Mouse (Mus musculus) thymus, postnatal 36 days (tissue): ENCODE measurements around the gene Tmem214.

ENCODE experiments used
- DNase-seq, 2 experiments: peaks; one replicate each; pipeline ENCODE4 v3.0.0; 2022; ENCODE audit warnings: mixed read lengths in 2 of 2

Tmem214 gene

DNA sequence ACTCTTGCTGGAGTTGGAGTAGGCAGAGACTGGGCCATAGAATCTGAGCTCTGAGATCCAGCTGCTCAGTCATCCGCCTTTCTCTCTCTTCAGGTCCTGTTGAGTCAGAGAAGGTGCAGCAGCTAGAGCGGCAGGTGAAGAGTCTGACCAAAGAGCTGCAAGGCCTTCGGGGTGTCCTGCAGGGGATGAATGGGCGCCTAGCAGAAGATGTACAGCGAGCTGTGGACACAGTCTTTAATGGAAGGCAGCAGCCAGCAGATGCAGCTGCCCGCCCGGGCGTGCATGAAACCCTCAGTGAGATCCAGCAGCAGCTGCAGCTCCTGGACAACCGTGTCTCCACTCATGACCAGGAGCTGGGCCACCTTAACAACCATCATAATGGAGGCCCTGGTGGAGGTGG is 49.0 kb downstream of the Tmem214 start:
- no peak for DNase-seq

DNA sequence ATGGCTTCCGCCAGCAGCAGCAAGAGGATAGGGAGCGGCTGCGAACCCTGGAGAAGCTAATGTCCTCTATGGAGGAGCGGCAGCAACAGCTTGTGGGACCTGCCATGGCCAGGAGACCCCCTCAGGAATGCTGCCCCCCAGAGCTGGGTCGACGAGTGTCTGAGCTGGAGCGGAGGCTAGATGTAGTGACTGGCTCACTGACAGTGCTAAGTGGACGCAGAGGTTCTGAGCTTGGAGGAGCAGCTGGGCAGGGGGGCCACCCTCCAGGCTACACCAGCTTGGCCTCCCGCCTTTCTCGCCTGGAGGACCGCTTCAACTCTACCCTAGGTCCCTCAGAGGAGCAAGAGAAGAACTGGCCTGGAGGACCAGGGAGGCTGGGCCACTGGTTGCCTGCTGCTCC is 49.5 kb downstream of the Tmem214 start:
- DNase-seq = no peak

DNA sequence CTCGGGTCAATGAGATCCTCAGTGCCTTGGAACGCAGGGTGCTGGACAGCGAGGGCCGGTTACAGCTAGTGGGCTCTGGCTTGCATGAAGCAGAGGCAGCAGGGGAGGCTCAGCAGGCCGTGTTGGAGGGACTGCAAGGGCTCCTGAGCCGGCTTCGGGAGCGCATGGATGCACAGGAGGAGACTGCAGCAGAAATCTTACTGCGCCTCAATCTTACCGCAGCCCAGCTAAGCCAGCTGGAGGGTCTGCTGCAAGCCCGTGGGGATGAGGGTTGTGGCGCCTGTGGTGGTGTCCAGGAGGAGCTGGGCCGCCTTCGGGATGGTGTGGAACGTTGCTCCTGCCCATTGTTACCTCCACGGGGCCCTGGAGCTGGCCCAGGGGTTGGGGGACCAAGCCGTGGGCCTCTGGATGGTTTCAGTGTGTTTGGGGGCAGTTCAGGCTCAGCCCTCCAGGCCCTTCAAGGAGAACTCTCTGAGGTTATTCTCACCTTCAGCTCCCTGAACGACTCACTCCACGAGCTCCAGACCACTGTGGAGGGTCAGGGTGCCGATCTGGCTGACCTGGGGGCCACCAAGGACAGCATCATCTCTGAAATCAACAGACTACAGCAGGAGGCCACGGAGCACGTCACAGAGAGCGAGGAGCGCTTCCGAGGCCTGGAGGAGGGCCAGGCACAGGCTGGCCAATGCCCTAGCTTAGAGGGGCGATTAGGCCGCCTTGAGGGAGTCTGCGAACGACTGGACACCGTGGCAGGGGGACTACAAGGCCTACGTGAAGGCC is 50.3 kb downstream of the Tmem214 start:
- no peak for DNase-seq

DNA sequence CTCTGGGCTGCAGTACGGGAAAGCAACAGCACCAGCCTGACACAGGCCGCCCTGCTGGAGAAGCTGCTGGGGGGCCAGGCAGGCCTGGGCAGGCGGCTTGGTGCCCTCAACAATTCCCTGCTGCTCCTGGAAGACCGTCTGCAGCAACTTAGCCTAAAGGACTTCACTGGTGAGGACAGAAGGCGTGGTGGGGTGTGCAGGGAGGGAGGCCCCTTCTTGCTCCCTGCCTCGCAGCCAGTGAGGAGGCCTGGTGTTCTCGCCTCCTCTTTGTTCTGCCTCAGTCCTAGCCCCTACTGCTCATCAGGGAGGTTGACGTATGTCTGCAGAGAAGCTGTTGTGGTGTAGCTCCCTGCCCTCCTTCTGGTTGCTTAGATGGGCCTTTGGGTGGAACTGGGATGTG is 50.9 kb downstream of the Tmem214 start:
- no peak for DNase-seq

DNA sequence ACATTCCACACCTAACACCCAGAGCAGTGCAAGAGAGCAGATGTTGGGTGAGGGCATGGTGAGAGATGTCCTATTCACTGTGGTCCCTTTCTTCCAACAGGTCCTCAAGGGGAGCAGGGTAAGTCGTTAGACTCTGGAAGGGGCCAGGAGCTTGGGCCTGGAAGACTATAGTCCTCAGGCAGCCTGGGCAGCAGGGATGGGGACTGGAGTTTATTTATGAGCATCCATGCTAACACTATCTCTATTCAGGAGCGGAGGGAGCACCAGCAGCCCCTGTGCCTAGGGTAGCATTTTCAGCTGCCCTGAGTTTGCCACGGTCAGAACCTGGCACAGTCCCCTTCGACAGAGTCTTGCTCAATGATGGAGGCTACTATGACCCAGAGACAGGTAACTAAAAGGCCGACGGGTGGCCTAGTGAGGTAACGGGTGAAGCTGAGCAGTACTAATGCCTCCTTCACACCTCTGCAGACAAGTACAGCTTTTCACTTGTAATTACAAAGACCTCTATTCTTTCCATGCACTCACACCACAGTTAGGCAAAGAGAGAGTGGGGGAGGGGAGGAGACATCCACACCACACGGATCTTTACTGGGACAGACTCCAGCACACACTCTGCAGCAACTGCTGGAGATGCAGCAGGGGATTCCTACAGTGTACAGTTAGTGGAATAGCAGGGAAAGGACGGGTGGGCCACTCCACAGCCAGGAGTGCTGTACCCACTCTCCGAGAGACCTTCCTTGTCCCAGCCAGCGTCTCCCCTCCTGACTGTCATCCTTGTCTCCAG is 52.2 kb downstream of the Tmem214 start:
- DNase-seq = no peak

DNA sequence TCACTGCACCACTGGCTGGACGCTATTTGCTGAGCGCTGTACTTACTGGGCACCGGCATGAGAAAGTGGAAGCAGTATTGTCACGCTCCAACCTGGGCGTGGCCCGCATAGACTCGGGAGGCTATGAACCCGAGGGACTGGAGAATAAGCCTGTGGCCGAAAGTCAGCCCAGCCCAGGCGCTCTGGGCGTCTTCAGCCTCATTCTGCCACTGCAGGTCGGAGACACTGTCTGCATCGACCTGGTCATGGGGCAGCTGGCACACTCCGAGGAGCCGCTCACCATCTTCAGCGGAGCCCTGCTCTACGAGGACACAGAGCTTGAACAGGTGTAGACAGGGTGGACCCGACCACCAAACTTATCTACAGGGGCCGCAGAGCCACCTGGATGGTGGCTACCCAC is 52.8 kb downstream of the Tmem214 start:
- peak in 1 of 2 experiments; percentile 42 for DNase-seq

DNA sequence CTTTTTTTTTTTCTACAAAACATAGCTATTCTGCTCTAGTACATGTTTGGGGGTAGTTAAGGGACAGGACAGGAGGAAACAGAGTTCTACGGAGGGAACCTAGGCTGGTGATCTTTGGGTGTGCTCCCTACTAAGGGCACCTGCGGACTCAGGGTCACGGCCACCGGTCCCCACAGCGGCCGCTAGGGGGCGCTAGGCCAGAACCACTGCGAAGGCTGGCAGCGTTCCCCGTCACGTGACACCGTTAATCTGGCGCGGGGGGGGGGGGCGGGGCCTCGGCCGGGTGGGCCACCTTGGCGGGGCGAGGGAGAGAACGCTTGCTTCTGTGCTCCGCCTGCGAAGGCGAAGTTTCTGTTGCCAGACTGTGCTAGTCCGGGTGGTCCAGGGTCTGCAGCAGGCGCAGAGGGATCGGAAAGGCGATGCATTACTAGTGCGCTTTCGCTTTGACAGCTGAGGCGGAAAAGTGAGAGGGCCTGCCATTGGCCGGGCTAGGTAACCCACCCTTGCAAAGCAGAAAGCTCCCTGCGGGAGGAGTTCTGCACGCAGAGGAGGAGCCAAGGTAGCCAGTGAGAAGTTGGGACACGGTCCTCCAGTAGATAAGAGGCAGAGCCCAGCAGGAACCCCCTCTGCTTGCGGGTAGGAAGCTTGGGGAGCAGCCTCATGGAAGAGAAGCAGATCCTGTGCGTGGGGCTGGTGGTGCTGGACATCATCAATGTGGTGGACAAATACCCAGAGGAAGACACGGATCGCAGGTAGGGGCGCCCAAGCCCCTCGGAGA is 53.6 kb downstream of the Tmem214 start, which contains the start of gene Khk:
TSS of gene Khk (plus strand) at position 176 of the 778 bp plus-strand sequence.
- peak; percentile 90 to 93 for DNase-seq

DNA sequence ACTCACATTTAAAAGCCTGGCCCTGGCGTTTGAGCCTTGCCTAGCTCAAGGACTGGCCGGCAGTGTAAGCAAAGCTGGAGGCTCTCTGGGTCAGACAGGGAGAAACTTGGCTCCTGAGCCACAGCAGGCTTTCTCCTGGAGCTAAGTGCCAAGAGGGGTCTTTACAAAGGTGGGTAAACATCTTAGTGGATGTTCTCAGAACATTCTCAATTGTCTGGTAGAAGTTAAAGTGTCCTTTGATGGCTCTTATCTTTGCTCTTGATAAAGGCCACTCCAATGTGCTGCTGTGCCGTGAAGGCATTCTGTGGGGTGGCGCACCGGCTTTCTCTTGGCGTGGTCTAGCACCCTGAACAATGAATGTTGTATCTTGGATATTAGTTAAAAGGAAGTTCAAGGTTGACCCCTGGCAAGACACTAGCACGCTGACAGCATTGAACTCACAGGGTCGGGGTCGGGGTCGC is 54.8 kb downstream of the Tmem214 start:
- no peak for DNase-seq

DNA sequence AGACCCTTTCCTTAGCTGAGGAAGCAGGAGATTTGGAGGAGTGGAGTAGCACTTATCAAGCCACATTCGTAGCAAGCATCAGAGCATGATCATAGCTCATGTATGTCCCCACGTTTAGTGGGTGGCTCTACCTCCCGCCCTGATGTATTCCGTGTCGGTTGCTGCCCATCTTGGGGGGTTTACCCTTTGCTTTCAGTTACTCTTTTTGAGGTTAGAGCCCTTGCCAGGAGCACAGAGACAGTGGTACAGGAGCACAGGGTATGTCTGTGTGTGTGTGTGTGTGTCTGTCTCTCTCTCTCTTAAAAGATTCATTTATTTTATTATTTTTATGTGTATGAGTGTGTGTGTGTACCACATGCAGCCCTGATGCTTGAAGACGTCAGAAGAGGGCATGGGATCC is 55.3 kb downstream of the Tmem214 start:
- DNase-seq = no peak

DNA sequence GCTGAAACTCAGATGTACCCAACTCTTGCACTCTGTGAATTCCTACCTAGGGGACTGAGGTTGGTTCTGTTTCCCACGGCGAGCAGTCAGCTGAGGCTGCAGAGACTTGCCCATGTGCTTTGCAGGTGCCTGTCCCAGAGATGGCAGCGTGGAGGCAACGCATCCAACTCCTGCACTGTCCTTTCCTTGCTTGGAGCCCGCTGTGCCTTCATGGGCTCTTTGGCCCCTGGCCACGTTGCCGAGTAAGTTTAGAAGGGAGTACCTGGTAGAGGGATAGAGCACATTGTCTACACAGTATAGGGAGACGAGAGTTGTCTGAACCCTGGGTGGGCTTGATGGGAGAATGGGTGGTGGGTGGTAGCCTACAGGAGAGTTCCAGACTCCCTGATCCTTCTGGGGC is 56.8 kb downstream of the Tmem214 start:
- DNase-seq = no peak

DNA sequence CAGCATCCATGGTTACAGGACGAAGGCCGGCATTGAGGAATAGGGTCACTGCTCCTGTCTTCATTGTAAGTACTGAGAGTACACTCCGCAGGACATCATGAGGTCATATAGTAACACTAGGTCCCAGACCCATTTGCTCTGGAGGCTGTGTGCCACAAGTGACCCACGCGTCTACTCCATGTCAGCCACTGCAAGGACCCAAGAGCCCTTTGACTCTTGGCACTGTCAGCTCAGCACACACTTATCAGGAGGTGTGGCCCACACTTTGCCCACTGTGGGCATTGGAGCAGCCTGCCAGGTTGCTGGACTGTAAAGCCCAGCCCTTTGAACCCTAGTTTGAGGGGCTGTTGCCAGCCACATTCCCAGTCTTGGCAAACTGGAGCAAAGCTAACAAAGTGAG is 57.4 kb downstream of the Tmem214 start:
- no peak for DNase-seq

DNA sequence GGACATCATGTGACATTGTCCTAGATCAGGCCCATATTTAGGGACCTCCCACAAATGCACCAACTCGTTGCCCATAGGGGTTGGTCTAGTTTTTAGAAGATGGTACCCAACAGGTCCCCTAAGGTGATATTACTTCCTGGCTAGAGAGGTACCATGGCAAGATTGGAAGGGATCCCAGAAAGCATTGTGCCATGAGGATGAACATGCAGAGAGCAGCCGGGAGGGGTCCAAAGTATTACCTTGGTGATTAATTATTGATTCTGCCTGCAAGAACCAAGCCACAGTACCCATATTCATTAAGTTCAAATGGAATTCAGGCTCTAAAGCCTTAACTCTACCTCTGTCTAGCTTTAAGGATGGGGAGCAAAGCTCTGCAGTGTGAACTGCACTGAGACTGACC is 58.3 kb downstream of the Tmem214 start:
- DNase-seq = no peak

DNA sequence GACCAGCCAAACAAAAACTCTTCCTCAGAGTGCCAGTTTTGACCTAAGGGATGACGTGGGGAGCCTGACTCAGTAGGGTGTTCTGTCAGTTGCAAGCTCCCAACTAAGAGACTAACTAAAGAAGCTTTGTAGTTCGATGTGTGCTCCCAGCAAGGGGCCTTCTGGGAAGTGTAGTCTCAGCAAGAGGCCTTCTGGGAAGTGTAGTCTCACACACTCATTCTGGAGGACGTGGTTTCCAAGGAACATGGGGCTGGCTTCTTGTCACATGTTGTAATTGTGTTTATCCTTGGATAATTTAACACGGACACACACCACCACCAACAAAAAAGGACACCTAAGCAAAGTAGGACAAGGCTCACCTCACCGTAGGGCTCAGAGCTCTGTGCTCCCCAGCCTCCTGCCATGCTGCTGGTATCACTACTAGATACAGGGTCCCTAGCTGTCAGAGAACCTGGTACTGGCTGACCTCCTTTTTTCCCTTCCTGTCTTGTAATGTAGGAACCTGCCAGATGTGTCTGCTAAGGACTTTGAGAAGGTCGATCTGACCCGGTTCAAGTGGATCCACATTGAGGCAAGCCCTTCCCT is 60.2 kb downstream of the Tmem214 start:
- DNase-seq = no peak
